ENCODE assay signal across 17 mouse cellular contexts in the genomic region with DNA sequence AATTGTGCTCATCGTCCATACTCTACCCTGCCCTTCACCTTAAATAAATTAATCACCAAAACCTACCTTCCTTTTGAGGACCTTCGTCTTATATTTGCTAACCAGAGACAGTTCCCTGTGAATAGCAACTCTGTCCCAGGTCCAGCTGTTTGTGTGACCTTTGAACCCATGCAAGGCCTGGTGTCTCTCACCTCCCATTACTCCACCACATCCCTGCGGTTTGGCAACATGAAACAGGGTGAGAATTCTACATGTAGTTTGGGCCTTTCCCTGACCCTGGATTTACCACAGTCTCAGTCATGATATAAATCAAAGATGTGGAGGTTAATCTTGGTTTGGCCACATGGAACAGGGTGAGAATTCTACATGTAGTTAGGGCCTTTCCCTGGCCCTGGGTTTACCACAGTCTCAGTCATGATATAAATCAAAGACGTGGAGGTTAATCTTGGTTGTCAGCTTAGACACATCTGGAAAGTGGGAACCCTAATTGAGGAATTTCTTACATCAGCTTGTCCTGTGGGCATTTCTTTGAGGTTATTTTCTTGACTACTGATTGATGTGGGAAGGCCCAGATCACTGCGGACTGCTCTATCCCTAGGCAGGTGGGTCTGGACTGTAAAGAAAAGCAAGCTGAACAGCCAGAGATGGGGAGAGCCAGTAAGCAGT. TPM values are rescaled to one million over a fixed set of nuclear protein-coding genes. Genes with fewer than 3 reads are reported as not detected.
A peak's percentile ranks its signal among the peaks of the same experiment; 100 is the strongest.
DNase-seq lines count a peak whose midpoint lies in the region; ATAC-seq and TF ChIP-seq lines count a peak whose summit lies in the region.
"Had no signal": no experiment of that assay in that cellular context is flagged by ENCODE, and none has a peak within 500 bp of the region (broad histone marks: within the 10 kb centered on the region; RNA-seq: fewer than 3 reads in every experiment).

No protein-coding gene starts in this region.

- H3K27me3 ChIP-seq in stomach, embryonic 14.5 days (ENCODE audit: control insufficient read depth, insufficient read depth, low read length), result no peaks in the 10 kb centered on the region
- no peaks in the 10 kb centered on the region for H3K27me3 ChIP-seq in stomach, postnatal 0 days (ENCODE audit: control insufficient read depth, insufficient read depth, low read length)
- no peaks in the 10 kb centered on the region for H3K27me3 ChIP-seq in embryonic facial prominence, embryonic 11.5 days (ENCODE audit: control insufficient read depth, insufficient read depth, low read length)
- H3K27me3 ChIP-seq in intestine, embryonic 15.5 days (replicated peaks), result no peaks in the 10 kb centered on the region
- H3K27me3 ChIP-seq: embryonic facial prominence, embryonic 12.5 days; hindbrain, embryonic 13.5 days; neural tube, embryonic 12.5 days had no signal

- H3K4me1 ChIP-seq in stomach, embryonic 14.5 days (ENCODE audit: control insufficient read depth, insufficient read depth, low read length), result peaks cover 26% of the 10 kb centered on the region
- no peaks in the 10 kb centered on the region; the same call in 1 of the 2 replicates for H3K4me1 ChIP-seq in stomach, postnatal 0 days (replicated peaks; ENCODE audit: control insufficient read depth, insufficient read depth)
- no peaks in the 10 kb centered on the region for H3K4me1 ChIP-seq in embryonic facial prominence, embryonic 11.5 days (ENCODE audit: control insufficient read depth, insufficient read depth, low read length)
- peaks cover 34% of the 10 kb centered on the region for H3K4me1 ChIP-seq in intestine, embryonic 15.5 days (replicated peaks)

- ATAC-seq in stomach, embryonic 14.5 days (ENCODE audit: insufficient number of reproducible peaks, insufficient read depth, low FRiP score, low read depth), result no peak
- no peak for ATAC-seq in stomach, postnatal 0 days (ENCODE audit: low FRiP score, low TSS enrichment)
- no peak for ATAC-seq in embryonic facial prominence, embryonic 11.5 days (replicated peaks; ENCODE audit: insufficient number of reproducible peaks, low FRiP score, low TSS enrichment, low read depth)
- ATAC-seq in intestine, embryonic 15.5 days, result no peak

- no peak for TF ChIP-seq EP300 in stomach, postnatal 0 days (optimal IDR thresholded peaks at IDR 0.05)

- WGBS in stomach, embryonic 14.5 days, result 43% methylated on average over 5 of the region's 5 CpGs
- WGBS in stomach, postnatal 0 days, result 43% methylated on average over 5 of the region's 5 CpGs
- 39% methylated on average over 5 of the region's 5 CpGs for WGBS in embryonic facial prominence, embryonic 11.5 days
- 57% methylated on average over 5 of the region's 5 CpGs for WGBS in intestine, embryonic 15.5 days

- TF ChIP-seq CTCF in stomach, postnatal 0 days (IDR thresholded peaks at IDR 0.05; ENCODE audit: low read depth), result no peak

- H3K4me2 ChIP-seq in stomach, embryonic 14.5 days (replicated peaks; ENCODE audit: low read depth, low read length), result no peak overlapping the region
- H3K4me2 ChIP-seq in stomach, postnatal 0 days (replicated peaks; ENCODE audit: low read depth), result no peak overlapping the region
- no peak overlapping the region for H3K4me2 ChIP-seq in embryonic facial prominence, embryonic 11.5 days (ENCODE audit: low read depth, low read length)
- H3K4me2 ChIP-seq in intestine, embryonic 15.5 days (replicated peaks), result no peak overlapping the region
- H3K4me2 ChIP-seq: embryonic facial prominence, embryonic 12.5 days; hindbrain, embryonic 13.5 days; neural tube, embryonic 12.5 days had no signal

- H3K9ac ChIP-seq in stomach, embryonic 14.5 days (replicated peaks; ENCODE audit: low read depth, low read length), result no peak overlapping the region
- H3K9ac ChIP-seq in stomach, postnatal 0 days (ENCODE audit: low read length), result no peak overlapping the region
- H3K9ac ChIP-seq in embryonic facial prominence, embryonic 11.5 days (replicated peaks; ENCODE audit: low read length), result no peak overlapping the region
- no peak overlapping the region for H3K9ac ChIP-seq in intestine, embryonic 15.5 days
- H3K9ac ChIP-seq: embryonic facial prominence, embryonic 12.5 days; hindbrain, embryonic 13.5 days; liver, embryonic 14.5 days; neural tube, embryonic 12.5 days had no signal

- DNase-seq in kidney, adult 9 months, result peak; percentile 11
- no peak for DNase-seq in kidney, postnatal 14 days
- DNase-seq in stomach, postnatal 0 days (ENCODE audit: low spot score), result no peak
- DNase-seq in embryonic facial prominence, embryonic 11.5 days (ENCODE audit: low spot score), result peak; percentile 47
- DNase-seq in yolk sac, embryonic 10.5 days (ENCODE audit: low spot score), result peak; percentile 72
- DNase-seq in frontal cortex, adult 2 months (ENCODE audit: extremely low spot score in 1 of 2, low spot score in 1 of 2), result no peak
- DNase-seq: cerebellum, adult 9-10 months; retina, postnatal 1 day had no signal

- H3K27ac ChIP-seq in stomach, embryonic 14.5 days (ENCODE audit: low read length), result 0 out of 2 replicates have a peak overlapping the region, but pooled peaks have one; percentile 49
- no peak overlapping the region for H3K27ac ChIP-seq in stomach, postnatal 0 days (replicated peaks)
- H3K27ac ChIP-seq in embryonic facial prominence, embryonic 11.5 days (replicated peaks; ENCODE audit: low read depth, low read length), result no peak overlapping the region
- H3K27ac ChIP-seq in intestine, embryonic 15.5 days, result no peak overlapping the region
- H3K27ac ChIP-seq: embryonic facial prominence, embryonic 12.5 days; hindbrain, embryonic 13.5 days; liver, embryonic 14.5 days; neural tube, embryonic 12.5 days had no signal

- H3K4me3 ChIP-seq in stomach, embryonic 14.5 days (ENCODE audit: low read depth, low read length), result no peak overlapping the region
- no peak overlapping the region for H3K4me3 ChIP-seq in stomach, postnatal 0 days (ENCODE audit: low read depth, low read length)
- no peak overlapping the region for H3K4me3 ChIP-seq in embryonic facial prominence, embryonic 11.5 days (ENCODE audit: low read depth, low read length)
- no peak overlapping the region for H3K4me3 ChIP-seq in intestine, embryonic 15.5 days (replicated peaks)
- H3K4me3 ChIP-seq: embryonic facial prominence, embryonic 12.5 days; forebrain, embryonic 10.5 days; hindbrain, embryonic 13.5 days; neural tube, embryonic 12.5 days had no signal

- no peaks in the 10 kb centered on the region for H3K36me3 ChIP-seq in stomach, embryonic 14.5 days (ENCODE audit: control insufficient read depth, insufficient read depth, low read length)
- H3K36me3 ChIP-seq in stomach, postnatal 0 days (ENCODE audit: control insufficient read depth, insufficient read depth, low read length), result no peaks in the 10 kb centered on the region
- H3K36me3 ChIP-seq in embryonic facial prominence, embryonic 11.5 days (replicated peaks; ENCODE audit: control insufficient read depth, insufficient read depth, low read depth, low read length), result no peaks in the 10 kb centered on the region
- no peaks in the 10 kb centered on the region for H3K36me3 ChIP-seq in intestine, embryonic 15.5 days
- H3K36me3 ChIP-seq: embryonic facial prominence, embryonic 12.5 days; forebrain, embryonic 10.5 days; hindbrain, embryonic 13.5 days; neural tube, embryonic 12.5 days had no signal

- H3K9me3 ChIP-seq in stomach, embryonic 14.5 days (ENCODE audit: control insufficient read depth, low read depth, low read length), result no peaks in the 10 kb centered on the region
- no peaks in the 10 kb centered on the region for H3K9me3 ChIP-seq in stomach, postnatal 0 days (ENCODE audit: control insufficient read depth, low read length)
- no peaks in the 10 kb centered on the region for H3K9me3 ChIP-seq in embryonic facial prominence, embryonic 11.5 days (replicated peaks; ENCODE audit: control insufficient read depth, low read length)
- H3K9me3 ChIP-seq in intestine, embryonic 15.5 days, result no peaks in the 10 kb centered on the region
- H3K9me3 ChIP-seq: embryonic facial prominence, embryonic 12.5 days; forebrain, embryonic 10.5 days; hindbrain, embryonic 13.5 days; neural tube, embryonic 12.5 days had no signal

RNA-seq across cellular contexts. Expression of gene Tekt3, which starts 40.2 kb away (rescaled TPM):
- not detected in 2 replicates for polyA plus RNA-seq in stomach, embryonic 14.5 days (2014; fragmentation: Nextera tagmentation; extraction: Ambion mirVana)
- polyA plus RNA-seq in stomach, postnatal 0 days (2015; fragmentation: Nextera tagmentation; extraction: Ambion mirVana), result not detected in 2 replicates
- not detected in 2 replicates for polyA plus RNA-seq in embryonic facial prominence, embryonic 11.5 days (2014; fragmentation: Nextera tagmentation; extraction: Ambion mirVana)
- polyA plus RNA-seq in intestine, embryonic 15.5 days (2015; fragmentation: Nextera tagmentation; extraction: Ambion mirVana), result 0.08 TPM in 1 of 2 replicates, not detected in the other
- not detected in 2 replicates for polyA plus RNA-seq in frontal cortex, adult 2 months (2012; rRNA removed)
- polyA plus RNA-seq: forebrain, embryonic 10.5 days; hindbrain, embryonic 13.5 days; intestine, embryonic 16.5 days; liver, embryonic 14.5 days; neural tube, embryonic 12.5 days; urinary bladder, adult 2 months had no signal

Comparison
In these comparisons a context has a peak if more than half of its experiments do, and no peak if none do; other contexts are left out.
1. DNase-seq: peak in kidney, adult 9 months (single experiment), embryonic facial prominence, embryonic 11.5 days (single experiment) and yolk sac, embryonic 10.5 days (single experiment); none in kidney, postnatal 14 days (single experiment), stomach, postnatal 0 days (single experiment) and frontal cortex, adult 2 months (0 of 2).